Mouse (Mus musculus) spleen, adult 2 months (tissue): Measurements from ENCODE around the gene Mapk1ip1l.

ENCODE experiments used
- CTCF ChIP-seq: fragments of 200-500 bp; IDR thresholded peaks from 2 replicates; pipeline ENCODE4 v1.5.1; 2011; ENCODE audit warnings: mild to moderate bottlenecking, inconsistent platforms; ENCODE audit not compliant: insufficient read depth, insufficient read length, insufficient replicate concordance; ENCODE audit errors: extremely low read depth
- POLR2A ChIP-seq: fragments of 200-500 bp; IDR thresholded peaks from 2 replicates; pipeline ENCODE4 v1.6.1; 2011; ENCODE audit warnings: low read depth, low read length, inconsistent platforms

DNA sequence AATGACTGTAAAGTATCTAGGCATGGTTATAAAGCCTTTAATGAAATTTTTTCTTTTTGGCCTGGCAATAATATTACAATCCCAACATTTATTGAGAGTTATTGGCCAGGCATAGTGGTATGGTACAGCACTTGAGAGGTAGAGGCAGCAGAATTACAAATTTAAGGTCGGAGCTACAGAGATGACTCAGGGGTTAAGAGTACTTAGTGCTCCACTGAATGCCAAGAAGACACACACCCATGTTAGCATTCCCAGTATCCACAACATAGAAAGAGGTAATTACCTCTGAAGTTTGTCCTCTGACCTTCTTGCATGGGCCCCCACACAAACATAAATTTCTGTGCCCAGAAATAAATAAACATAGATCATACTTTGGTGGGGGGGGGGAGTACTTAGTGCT is 11.0 kb downstream of the Mapk1ip1l start:
- no peak for TF ChIP-seq POLR2A
- TF ChIP-seq CTCF: no peak
